Mouse (Mus musculus) intestine, embryonic 16.5 days (tissue): ENCODE results near the gene Cenps. TPM values are rescaled to one million over a fixed set of nuclear protein-coding genes. Genes with fewer than 3 reads are reported as not detected.
"Not testable (repeated sequence)": the region's sequence is repeated elsewhere in the genome, so short reads cannot be mapped to it uniquely, and the experiment has no call there.

Source experiments
- ATAC-seq: fragments of 200-750 bp; cut with Nextera tagmentation; 2 replicates; pipeline ENCODE4 v1.8.0; 2017; ENCODE audit warnings: moderate TSS enrichment, moderate library complexity
- H3K27ac ChIP-seq: fragments of 300-500 bp; sonication (generic); 2 replicates; pipeline ENCODE4 v1.5.1; 2014; ENCODE audit warnings: mild to moderate bottlenecking, low read length
- H3K27me3 ChIP-seq: fragments of 300-500 bp; sonication (generic); replicated peaks from 2 replicates; pipeline ENCODE4 v1.6.1; 2014; ENCODE audit warnings: low read length, control low read depth, mixed read lengths; ENCODE audit not compliant: control insufficient read depth, insufficient read depth
- H3K36me3 ChIP-seq: fragments of 300-500 bp; sonication (generic); 2 replicates; pipeline ENCODE4 v1.6.1; 2014; ENCODE audit warnings: low read length, control low read depth; ENCODE audit not compliant: control insufficient read depth, insufficient read depth
- H3K4me1 ChIP-seq: fragments of 300-500 bp; sonication (generic); 2 replicates; pipeline ENCODE4 v1.6.1; 2014; ENCODE audit warnings: low read length, control low read depth, mixed read lengths; ENCODE audit not compliant: control insufficient read depth, insufficient read depth
- H3K4me2 ChIP-seq: fragments of 300-500 bp; sonication (generic); 2 replicates; pipeline ENCODE4 v1.6.1; 2014; ENCODE audit warnings: low read depth, low read length, control low read depth
- H3K4me3 ChIP-seq: fragments of 300-500 bp; sonication (generic); 2 replicates; pipeline ENCODE4 v1.5.1; 2014; ENCODE audit warnings: mild to moderate bottlenecking, low read length
- H3K9ac ChIP-seq: fragments of 300-500 bp; sonication (generic); 2 replicates; pipeline ENCODE4 v1.6.1; 2014; ENCODE audit warnings: low read depth, low read length
- H3K9me3 ChIP-seq: fragments of 300-500 bp; sonication (generic); 2 replicates; pipeline ENCODE4 v1.6.1; 2016; ENCODE audit warnings: low read length, control low read depth; ENCODE audit not compliant: control insufficient read depth
- WGBS: fragments of 180-500 bp; shearing (Covaris S2); extraction: QIAGEN DNeasy Blood & Tissue Kit; methylation state at CpG from one replicate; pipeline ENCODE4 v1.1.7; 2014; 5-methylcytosine and 5-hydroxymethylcytosine counted together
- polyA plus RNA-seq: library from polyadenylated mRNA; unstranded; fragments of >200 nt; fragmentation: Nextera tagmentation; extraction: Ambion mirVana; gene quantifications from 2 replicates; pipeline ENCODE4 v1.2.1, GENCODE M21; 2015

The Cenps gene
- polyA plus RNA-seq, 1 experiment from 2014 or later = 20.4 TPM

DNA sequence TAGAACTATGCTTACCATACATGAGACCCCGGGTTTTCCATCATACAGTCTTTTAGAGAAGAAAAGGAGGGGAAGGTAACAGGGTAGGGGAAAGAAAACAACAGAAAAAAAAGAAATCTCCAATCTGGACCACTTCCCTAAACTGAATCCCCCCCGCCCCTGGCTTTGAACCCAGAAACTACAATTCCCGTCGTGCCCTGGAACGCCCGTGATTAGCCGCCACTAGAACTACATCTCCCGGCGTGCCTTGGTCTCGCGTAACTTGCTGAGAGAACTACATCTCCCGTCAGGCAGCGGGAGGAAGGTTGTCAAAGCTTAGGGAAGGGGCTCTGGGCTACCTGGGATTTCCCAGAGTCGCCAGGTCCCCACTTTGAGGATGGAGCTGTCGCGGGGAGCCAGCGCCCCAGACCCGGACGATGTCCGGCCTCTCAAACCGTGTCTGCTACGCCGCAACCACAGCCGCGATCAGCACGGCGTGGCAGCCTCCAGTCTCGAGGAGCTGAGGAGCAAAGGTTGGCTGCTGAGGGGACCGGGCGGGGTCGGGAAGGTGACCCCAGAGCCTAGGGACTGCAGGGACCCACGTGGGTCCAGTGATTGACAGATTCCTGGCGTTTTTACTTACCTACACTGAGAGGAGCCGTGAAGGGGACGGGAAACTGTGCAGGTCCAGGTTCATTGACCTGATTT lies 33.4 kb downstream of the Cenps start, which contains the start of gene Dffa:
Gene Dffa, plus strand, starts transcription at position 272 of the 687 bp plus-strand sequence.
- Histone ChIP-seq H3K9me3 (no peaks in the 10 kb centered on the region), H3K4me1 (peaks cover 8% of the 10 kb centered on the region), H3K36me3 (0 out of 2 replicates have a peak, but pooled peaks cover 3% of the 10 kb centered on the region), H3K9ac (peak within 1 kb of the TSS; percentile 80), H3K27ac (peak within 1 kb of the TSS; percentile 23; the same call in 1 of the 2 replicates), H3K4me3 (peak within 1 kb of the TSS; percentile 69), H3K4me2 (peak within 1 kb of the TSS; percentile 71), H3K27me3 (no peaks in the 10 kb centered on the region)
- under 1% methylated on average over 35 of the region's 35 CpGs for WGBS
- peak; percentile 88 for ATAC-seq

- Histone ChIP-seq H3K9me3 (no peaks in the 10 kb centered on the region), H3K9ac (no peak overlapping the region), H3K4me1 (peaks cover 17% of the 10 kb centered on the region), H3K36me3 (no peaks in the 10 kb centered on the region), H3K4me3 (no peak overlapping the region), H3K4me2 (no peak overlapping the region), H3K27ac (no peak overlapping the region), H3K27me3 (no peaks in the 10 kb centered on the region)
- WGBS = 87% methylated on average over 3 of the region's 3 CpGs
- ATAC-seq = no peak
Observed at GRCm38 (mm10) chr4:149101456-149101855, 36.0 kb downstream of the Cenps start.

DNA sequence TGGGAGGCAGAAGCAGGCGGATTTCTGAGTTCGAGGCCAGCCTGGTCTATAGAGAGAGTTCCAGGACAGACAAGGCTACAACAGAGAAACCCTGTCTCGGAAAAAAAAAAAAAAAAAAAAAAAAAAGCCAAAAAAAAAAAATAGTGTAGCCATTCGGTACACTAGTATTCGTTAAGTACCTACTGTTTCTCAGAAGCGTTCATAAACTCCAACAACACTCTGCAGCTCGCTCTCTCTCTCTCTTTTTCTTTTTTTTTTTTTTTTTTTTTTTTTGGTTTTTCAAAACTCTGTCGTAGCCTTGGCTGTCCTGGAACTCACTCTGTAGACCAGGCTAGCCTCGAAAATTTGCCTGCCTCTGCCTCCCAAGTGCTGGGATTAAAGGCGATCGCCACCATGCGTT lies 37.0 kb downstream of the Cenps start:
- peaks cover 17% of the 10 kb centered on the region for H3K4me1 ChIP-seq
- H3K9me3 ChIP-seq, H3K4me3 ChIP-seq, ATAC-seq, H3K36me3 ChIP-seq, H3K9ac ChIP-seq, H3K27ac ChIP-seq, H3K27me3 ChIP-seq, H3K4me2 ChIP-seq: not testable (repeated sequence)
- 87% methylated on average over 12 of the region's 12 CpGs for WGBS

DNA sequence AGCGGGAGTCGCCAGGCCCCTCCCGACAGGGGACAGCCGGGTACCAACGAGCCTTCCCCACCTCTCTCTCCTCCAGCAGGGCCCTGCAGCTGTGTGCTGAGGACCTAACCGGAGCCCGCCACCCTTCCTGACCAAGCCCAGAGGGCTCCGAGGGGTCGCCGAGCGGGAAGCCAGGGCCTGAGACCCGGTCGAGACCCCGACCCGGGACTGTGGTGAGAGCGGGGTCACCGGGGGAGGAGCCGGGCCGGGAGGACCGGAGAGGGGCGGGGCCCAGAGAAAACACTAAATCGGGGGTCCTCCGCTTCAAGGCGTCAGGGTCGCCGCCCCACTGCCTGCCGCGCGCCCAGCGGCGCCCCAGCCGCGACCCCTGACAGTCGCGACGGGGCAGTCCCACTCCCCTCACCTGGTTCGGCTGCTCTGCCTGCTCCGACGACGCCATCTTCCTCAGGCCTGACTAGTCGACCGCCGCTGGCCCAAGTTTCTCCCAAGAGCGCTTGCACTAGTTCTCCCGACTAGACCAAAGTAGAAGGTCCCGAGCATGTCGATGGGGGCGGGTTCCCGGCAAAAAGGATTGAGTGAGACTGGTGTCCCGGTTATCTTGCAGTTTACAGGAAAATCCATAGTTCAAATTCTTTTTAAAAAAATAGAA lies 37.9 kb downstream of the Cenps start, which contains the start of gene Pex14:
Gene Pex14, minus strand, starts transcription at position 508 of the 649 bp plus-strand sequence.
- WGBS = 0% methylated on average over 50 of the region's 50 CpGs
- H3K27me3 ChIP-seq = no peaks in the 10 kb centered on the region
- H3K27ac ChIP-seq = peak within 1 kb of the TSS; percentile 47
- no peaks in the 10 kb centered on the region for H3K9me3 ChIP-seq
- peak; percentile 70 for ATAC-seq
- H3K36me3 ChIP-seq = no peaks in the 10 kb centered on the region
- peak within 1 kb of the TSS; percentile 86 for H3K4me2 ChIP-seq
- peak within 1 kb of the TSS; percentile 85 for H3K9ac ChIP-seq
- H3K4me1 ChIP-seq = peaks cover 9% of the 10 kb centered on the region
- peak within 1 kb of the TSS; percentile 80 for H3K4me3 ChIP-seq

- H3K27ac ChIP-seq = peak overlapping the region; percentile 47
- ATAC-seq = 0 out of 2 replicates have a peak, but pooled peaks have one; percentile 4
- H3K36me3 ChIP-seq = no peaks in the 10 kb centered on the region
- peak overlapping the region; percentile 85 for H3K9ac ChIP-seq
- H3K27me3 ChIP-seq = no peaks in the 10 kb centered on the region
- peaks cover 9% of the 10 kb centered on the region for H3K4me1 ChIP-seq
- peak overlapping the region; percentile 80 for H3K4me3 ChIP-seq
- no peaks in the 10 kb centered on the region for H3K9me3 ChIP-seq
- H3K4me2 ChIP-seq = peak overlapping the region; percentile 86
- WGBS = 10% methylated on average over 11 of the region's 11 CpGs
Observed at GRCm38 (mm10) chr4:149098571-149098970, 38.9 kb downstream of the Cenps start.

- H3K4me2 ChIP-seq = peak overlapping the region; percentile 86
- peak overlapping the region; percentile 80 for H3K4me3 ChIP-seq
- WGBS = 80% methylated on average over 3 of the region's 3 CpGs
- ATAC-seq = no peak
- H3K9ac ChIP-seq = peak overlapping the region; percentile 85
- H3K9me3 ChIP-seq = no peaks in the 10 kb centered on the region
- peak overlapping the region; percentile 47; the same call in 1 of the 2 replicates for H3K27ac ChIP-seq
- H3K27me3 ChIP-seq = no peaks in the 10 kb centered on the region
- H3K4me1 ChIP-seq = peaks cover 9% of the 10 kb centered on the region
- no peaks in the 10 kb centered on the region for H3K36me3 ChIP-seq
Observed at GRCm38 (mm10) chr4:149097956-149098355, 39.5 kb downstream of the Cenps start.

DNA sequence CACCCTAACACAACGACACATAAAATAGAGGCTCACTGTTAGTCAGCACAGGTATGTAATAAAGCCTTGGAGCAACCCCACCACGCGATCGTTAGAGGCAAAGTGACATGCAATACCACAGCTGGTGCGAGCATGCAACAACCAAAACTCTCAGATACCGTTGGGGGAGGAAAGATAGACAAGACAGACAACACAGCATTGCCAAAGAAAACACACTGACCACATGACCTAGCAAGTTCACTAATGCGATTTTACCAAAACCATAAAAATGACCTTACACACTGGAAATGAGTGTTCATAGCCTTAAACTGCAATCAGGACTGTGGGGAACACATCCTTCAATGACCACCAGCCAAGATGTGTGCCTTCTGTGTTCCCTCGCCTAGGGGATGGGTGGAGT lies 46.1 kb downstream of the Cenps start:
- no peaks in the 10 kb centered on the region for H3K9me3 ChIP-seq
- WGBS = 84% methylated on average over 8 of the region's 8 CpGs
- no peak overlapping the region for H3K27ac ChIP-seq
- H3K4me3 ChIP-seq = no peak overlapping the region
- H3K4me2 ChIP-seq = no peak overlapping the region
- H3K27me3 ChIP-seq = no peaks in the 10 kb centered on the region
- H3K4me1 ChIP-seq = no peaks in the 10 kb centered on the region
- no peak overlapping the region for H3K9ac ChIP-seq
- ATAC-seq = no peak
- no peaks in the 10 kb centered on the region for H3K36me3 ChIP-seq

DNA sequence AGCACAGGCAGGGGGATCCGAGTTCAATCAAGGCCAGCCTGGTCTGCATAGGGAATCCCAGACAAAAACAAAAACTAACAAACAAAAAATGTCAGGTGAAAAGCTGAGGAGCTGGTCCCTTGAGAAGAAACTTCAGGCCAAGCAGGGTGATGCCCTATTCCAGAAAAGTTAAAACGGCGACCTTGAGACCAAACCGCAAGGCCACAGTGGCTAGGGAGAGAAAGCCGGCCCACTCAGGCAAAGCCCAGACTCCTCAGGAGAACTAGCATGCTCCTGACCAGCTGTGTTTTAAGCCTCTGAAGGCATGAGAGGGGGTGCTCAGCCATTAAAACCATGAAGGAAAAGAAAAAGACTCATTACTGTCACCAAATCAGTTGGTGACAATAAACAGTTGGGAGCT lies 52.0 kb downstream of the Cenps start:
- Histone ChIP-seq H3K27ac (no peak overlapping the region), H3K36me3 (no peaks in the 10 kb centered on the region), H3K4me1 (peaks cover 5% of the 10 kb centered on the region; the same call in 1 of the 2 replicates), H3K4me3 (no peak overlapping the region), H3K9ac (no peak overlapping the region), H3K4me2 (no peak overlapping the region), H3K27me3 (no peaks in the 10 kb centered on the region), H3K9me3 (no peaks in the 10 kb centered on the region)
- no peak for ATAC-seq
- WGBS = 78% methylated on average over 5 of the region's 5 CpGs

- Histone ChIP-seq H3K27ac (no peak overlapping the region), H3K27me3 (no peaks in the 10 kb centered on the region), H3K36me3 (no peaks in the 10 kb centered on the region), H3K4me1 (peaks cover 15% of the 10 kb centered on the region), H3K4me3 (no peak overlapping the region), H3K9ac (no peak overlapping the region), H3K4me2 (no peak overlapping the region), H3K9me3 (no peaks in the 10 kb centered on the region)
- peak; percentile 71 for ATAC-seq
- 63% methylated on average over 17 of the region's 17 CpGs for WGBS
Observed at GRCm38 (mm10) chr4:149081528-149081927, 55.9 kb downstream of the Cenps start.
